Mouse (Mus musculus): ENCODE measurements around the gene Fgl2.

DNA sequence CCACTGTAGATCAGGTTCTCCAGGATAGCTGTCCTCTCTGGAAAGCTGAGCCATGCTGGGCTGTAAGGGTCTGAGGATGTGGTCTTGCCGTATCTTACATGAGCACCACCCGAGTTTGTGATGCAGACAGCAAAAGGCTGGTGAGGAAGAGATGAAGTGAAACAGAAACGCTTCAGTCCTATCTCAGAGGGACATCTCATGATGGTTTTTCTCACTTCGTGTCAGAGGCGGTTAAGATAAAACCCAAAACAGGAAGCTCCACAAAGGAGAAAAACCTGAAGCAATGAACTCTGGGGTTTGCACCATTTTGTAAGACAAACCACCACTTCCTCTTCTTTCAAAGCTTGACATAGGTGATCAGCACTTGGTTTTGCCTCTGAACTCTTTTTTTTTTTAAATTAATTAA is 38.8 kb downstream of the Fgl2 start:
- TF ChIP-seq JUND (conservative IDR thresholded peaks at IDR 0.05; ENCODE audit: low read depth, low read length) (peak; percentile 87), USF2 (conservative IDR thresholded peaks at IDR 0.05; ENCODE audit: low read depth, low read length) (no peak), UBTF (IDR thresholded peaks at IDR 0.05; ENCODE audit: low read depth, low read length) (no peak), EP300 (IDR thresholded peaks at IDR 0.05; ENCODE audit: low read length) (peak; percentile 97), HCFC1 (IDR thresholded peaks at IDR 0.05; ENCODE audit: low read depth, low read length) (peak; percentile 63), CTCF (conservative IDR thresholded peaks at IDR 0.05 in 1 of 2, IDR thresholded peaks at IDR 0.05 in 1 of 2; ENCODE audit: low read depth in 2 of 2, low read length in 2 of 2) (no peak), POLR2A (IDR thresholded peaks at IDR 0.05; ENCODE audit: low read depth, low read length) (peak; percentile 50), MAZ (IDR thresholded peaks at IDR 0.05; ENCODE audit: low read depth, low read length) (peak; percentile 85; the same call in 1 of the 2 replicates), MAX (IDR thresholded peaks at IDR 0.05; ENCODE audit: low read length) (peak; percentile 82; the same call in 1 of the 2 replicates), NELFE (IDR thresholded peaks at IDR 0.05; ENCODE audit: low read depth, low read length) (peak; percentile 57), SIN3A (IDR thresholded peaks at IDR 0.05; ENCODE audit: low read length) (peak; percentile 70), KAT2A (IDR thresholded peaks at IDR 0.05; ENCODE audit: insufficient replicate concordance, low read length) (peak; percentile 76; the same call in 1 of the 2 replicates)

Measured in CH12.LX (cell line).